Mouse (Mus musculus): ENCODE data around the gene Epn3. TPM values are rescaled to one million over a fixed set of nuclear protein-coding genes. Genes with fewer than 3 reads are reported as not detected.

Gene Epn3
- polyA plus RNA-seq, 1 experiment from 2014 or later: 48.0 TPM

GRCm38 (mm10) chr11:94484636-94485035, 15.1 kb downstream of the Epn3 start:
- DNase-seq (ENCODE audit: low read depth, low spot score): no peak
- ChIA-PET CTCF (interaction anchor here (2.1 to 5.3 kb wide), 4 partner anchors 10 to 154 kb away, joined by 9 to 56 read pairs (median 12); partner anchors contain the start of genes Ankrd40 and Cacna1g), POLR2A (interaction anchor here (0.7 kb wide), 1 partner anchor 9 kb away, joined by 3 read pairs; no protein-coding TSS in a partner anchor)
- TF ChIP-seq CTCF (IDR thresholded peaks at IDR 0.05): no peak
- no peak for ATAC-seq
- in situ Hi-C loops (cut with MboI; ENCODE audit: low pct_unique_long_range_greater_than_20kb): loop anchor here (5.0 kb wide), 3 partner anchors 57 to 357 kb away; no protein-coding TSS in a partner anchor
- H3K27me3 ChIP-seq: no peaks in the 10 kb centered on the region

- ChIA-PET CTCF (no interaction called here), POLR2A (no interaction called here)
- no peak for TF ChIP-seq CTCF (IDR thresholded peaks at IDR 0.05)
- in situ Hi-C loops (cut with MboI; ENCODE audit: low pct_unique_long_range_greater_than_20kb): loop anchor here (5.0 kb wide), 1 partner anchor 57 kb away; no protein-coding TSS in a partner anchor
- ATAC-seq (no peak), DNase-seq (ENCODE audit: low read depth, low spot score) (no peak)
- no peaks in the 10 kb centered on the region for H3K27me3 ChIP-seq
Measured at GRCm38 (mm10) chr11:94483921-94484320, 15.9 kb downstream of the Epn3 start.

- ATAC-seq (no peak), DNase-seq (ENCODE audit: low read depth, low spot score) (no peak)
- H3K27me3 ChIP-seq: no peaks in the 10 kb centered on the region
- ChIA-PET CTCF (no interaction called here), POLR2A (no interaction called here)
- in situ Hi-C loops (cut with MboI; ENCODE audit: low pct_unique_long_range_greater_than_20kb): loop anchor here (5.0 kb wide), 1 partner anchor 56 kb away; no protein-coding TSS in a partner anchor
- no peak for TF ChIP-seq CTCF (IDR thresholded peaks at IDR 0.05)
Measured at GRCm38 (mm10) chr11:94483436-94483835, 16.3 kb downstream of the Epn3 start.

- CTCF ChIA-PET: no interaction called here
- ATAC-seq: no peak
- in situ Hi-C loops (cut with MboI; ENCODE audit: low pct_unique_long_range_greater_than_20kb): loop anchor here (5.0 kb wide), 1 partner anchor 55 kb away; no protein-coding TSS in a partner anchor
- H3K27me3 ChIP-seq: no peaks in the 10 kb centered on the region
- POLR2A ChIA-PET: no interaction called here
- TF ChIP-seq CTCF (IDR thresholded peaks at IDR 0.05): no peak
- no peak for DNase-seq (ENCODE audit: low read depth, low spot score)
Measured at GRCm38 (mm10) chr11:94482738-94483137, 17.0 kb downstream of the Epn3 start.

- CTCF ChIA-PET: no interaction called here
- DNase-seq (ENCODE audit: low read depth, low spot score) (no peak), ATAC-seq (no peak)
- no peaks in the 10 kb centered on the region for H3K27me3 ChIP-seq
- no peak for TF ChIP-seq CTCF (IDR thresholded peaks at IDR 0.05)
- POLR2A ChIA-PET: no interaction called here
- in situ Hi-C loops (cut with MboI; ENCODE audit: low pct_unique_long_range_greater_than_20kb): loop anchor here (5.0 kb wide), 1 partner anchor 55 kb away; no protein-coding TSS in a partner anchor
Measured at GRCm38 (mm10) chr11:94481963-94482362, 17.8 kb downstream of the Epn3 start.

- ChIA-PET POLR2A (interaction anchor here (0.5 to 1.1 kb wide), 2 partner anchors 117 to 152 kb away, joined by 3 read pairs; no protein-coding TSS in a partner anchor), CTCF (no interaction called here)
- in situ Hi-C loops (cut with MboI; ENCODE audit: low pct_unique_long_range_greater_than_20kb): loop anchor here (5.0 kb wide), 1 partner anchor 53 kb away; no protein-coding TSS in a partner anchor
- H3K27me3 ChIP-seq: no peaks in the 10 kb centered on the region
- ATAC-seq (no peak), DNase-seq (ENCODE audit: low read depth, low spot score) (no peak)
- no peak for TF ChIP-seq CTCF (IDR thresholded peaks at IDR 0.05)
Measured at GRCm38 (mm10) chr11:94480382-94480781, 19.4 kb downstream of the Epn3 start.

- ChIA-PET CTCF (interaction anchor here (1.9 kb wide), 1 partner anchor 9 kb away, joined by 8 read pairs; the partner anchor contains the start of gene Spata20), POLR2A (no interaction called here)
- no peaks in the 10 kb centered on the region for H3K27me3 ChIP-seq
- TF ChIP-seq CTCF (IDR thresholded peaks at IDR 0.05): no peak
- ATAC-seq (no peak), DNase-seq (ENCODE audit: low read depth, low spot score) (no peak)
- in situ Hi-C loops (cut with MboI; ENCODE audit: low pct_unique_long_range_greater_than_20kb): no loop called here
Measured at GRCm38 (mm10) chr11:94477651-94478050, 22.1 kb downstream of the Epn3 start.

- ChIA-PET POLR2A (no interaction called here), CTCF (interaction anchor here (1.4 to 2.5 kb wide), 2 partner anchors 10 to 69 kb away, joined by 3 to 11 read pairs; partner anchors contain the start of gene Spata20)
- in situ Hi-C loops (cut with MboI; ENCODE audit: low pct_unique_long_range_greater_than_20kb): no loop called here
Measured at GRCm38 (mm10) chr11:94475722-94476121, 24.1 kb downstream of the Epn3 start.

GRCm38 (mm10) chr11:94474544-94474910, 25.2 kb downstream of the Epn3 start:
- TF ChIP-seq CTCF (IDR thresholded peaks at IDR 0.05): no peak
- no peak for DNase-seq (ENCODE audit: low read depth, low spot score)
- no peaks in the 10 kb centered on the region for H3K27me3 ChIP-seq
- ATAC-seq: no peak
- in situ Hi-C loops (cut with MboI; ENCODE audit: low pct_unique_long_range_greater_than_20kb): no loop called here
- ChIA-PET POLR2A (interaction anchor here (0.6 to 2.2 kb wide), 5 partner anchors 10 to 227 kb away, joined by 3 to 5 read pairs (median 4); no protein-coding TSS in a partner anchor), CTCF (interaction anchor here (1.9 to 2.5 kb wide), 2 partner anchors 11 to 74 kb away, joined by 6 to 11 read pairs; partner anchors contain the start of genes Rsad1 and Spata20)

More at GRCm38 (mm10) chr11:94475722-94476121, 24.1 kb downstream of the Epn3 start:
- ATAC-seq (no peak), DNase-seq (ENCODE audit: low read depth, low spot score) (no peak)
- no peak for TF ChIP-seq CTCF (IDR thresholded peaks at IDR 0.05)
- H3K27me3 ChIP-seq: no peaks in the 10 kb centered on the region

- ATAC-seq (peak; percentile 78), DNase-seq (ENCODE audit: low read depth, low spot score) (no peak)
- POLR2A ChIA-PET: interaction anchor here (0.7 to 2.2 kb wide), 4 partner anchors 10 to 133 kb away, joined by 4 to 5 read pairs (median 4); no protein-coding TSS in a partner anchor
- CTCF ChIA-PET: interaction anchor here (1.3 to 2.5 kb wide), 3 partner anchors 12 to 75 kb away, joined by 3 to 11 read pairs (median 6); partner anchors contain the start of genes Rsad1 and Spata20
- TF ChIP-seq CTCF (IDR thresholded peaks at IDR 0.05): no peak
- in situ Hi-C loops (cut with MboI; ENCODE audit: low pct_unique_long_range_greater_than_20kb): no loop called here
- H3K27me3 ChIP-seq: no peaks in the 10 kb centered on the region
Measured at GRCm38 (mm10) chr11:94473707-94474543, 25.8 kb downstream of the Epn3 start, which contains the start of gene Cacna1g. TSS of gene Cacna1g (minus strand) at chr11:94474198.
